Mouse (Mus musculus): ENCODE data around the gene Elmod3. TPM values are rescaled to one million over a fixed set of nuclear protein-coding genes. Genes with fewer than 3 reads are reported as not detected.

Gene Elmod3
- polyA plus RNA-seq, 1 experiment from 2014 or later, result 13.7 TPM

- no peaks in the 10 kb centered on the region for H3K4me1 ChIP-seq
- H3K9me3 ChIP-seq, result no peaks in the 10 kb centered on the region
- no peaks in the 10 kb centered on the region for H3K27me3 ChIP-seq (ENCODE audit: poor library complexity, severe bottlenecking)
- peaks cover 58% of the 10 kb centered on the region for H3K36me3 ChIP-seq (replicated peaks)
- WGBS, result 91% methylated on average over 7 of the region's 7 CpGs
- no peak for DNase-seq (ENCODE audit: extremely low spot score, low spot score)
- H3K4me3 ChIP-seq, result no peak overlapping the region
- H3K27ac ChIP-seq, result no peak overlapping the region
Observed at GRCm38 (mm10) chr6:72626391-72626790, 28.2 kb upstream of the Elmod3 start.

GRCm38 (mm10) chr6:72623661-72624402 is 25.6 kb upstream of the Elmod3 start:
- peaks cover 32% of the 10 kb centered on the region for H3K36me3 ChIP-seq (replicated peaks)
- no peaks in the 10 kb centered on the region for H3K27me3 ChIP-seq (ENCODE audit: poor library complexity, severe bottlenecking)
- H3K4me1 ChIP-seq, result no peaks in the 10 kb centered on the region
- no peak for DNase-seq (ENCODE audit: extremely low spot score, low spot score)
- H3K4me3 ChIP-seq, result no peak overlapping the region
- H3K9me3 ChIP-seq, result no peaks in the 10 kb centered on the region
- H3K27ac ChIP-seq, result no peak overlapping the region
- 88% methylated on average over 8 of the region's 8 CpGs for WGBS

- no peak for DNase-seq (ENCODE audit: extremely low spot score, low spot score)
- WGBS, result 43% methylated on average over 3 of the region's 3 CpGs
- H3K27ac ChIP-seq, result no peak overlapping the region
- no peaks in the 10 kb centered on the region for H3K4me1 ChIP-seq
- H3K36me3 ChIP-seq (replicated peaks), result peaks cover 23% of the 10 kb centered on the region
- no peak overlapping the region for H3K4me3 ChIP-seq
- H3K9me3 ChIP-seq, result no peaks in the 10 kb centered on the region
- no peaks in the 10 kb centered on the region for H3K27me3 ChIP-seq (ENCODE audit: poor library complexity, severe bottlenecking)
Observed at GRCm38 (mm10) chr6:72622917-72623316, 24.7 kb upstream of the Elmod3 start.

- 87% methylated on average over 5 of the region's 5 CpGs for WGBS
- peaks cover 10% of the 10 kb centered on the region for H3K4me1 ChIP-seq
- H3K27ac ChIP-seq, result no peak overlapping the region
- H3K27me3 ChIP-seq (ENCODE audit: poor library complexity, severe bottlenecking), result no peaks in the 10 kb centered on the region
- no peaks in the 10 kb centered on the region for H3K9me3 ChIP-seq
- H3K36me3 ChIP-seq (replicated peaks), result peaks cover 3% of the 10 kb centered on the region; the same call in 1 of the 2 replicates
- no peak overlapping the region for H3K4me3 ChIP-seq
- DNase-seq (ENCODE audit: extremely low spot score, low spot score), result no peak
Observed at GRCm38 (mm10) chr6:72620920-72621319, 22.7 kb upstream of the Elmod3 start.

- Histone ChIP-seq H3K27ac (no peak overlapping the region), H3K36me3 (replicated peaks) (no peaks in the 10 kb centered on the region), H3K9me3 (no peaks in the 10 kb centered on the region), H3K4me1 (peaks cover 20% of the 10 kb centered on the region), H3K4me3 (no peak overlapping the region), H3K27me3 (ENCODE audit: poor library complexity, severe bottlenecking) (no peaks in the 10 kb centered on the region)
- no peak for DNase-seq (ENCODE audit: extremely low spot score, low spot score)
- 74% methylated on average over 12 of the region's 12 CpGs for whole genome bisulfite sequencing
Observed at GRCm38 (mm10) chr6:72619734-72620532, 21.7 kb upstream of the Elmod3 start.

- Histone ChIP-seq H3K27ac (peak within 1 kb of the TSS; percentile 91), H3K36me3 (replicated peaks) (peaks cover 21% of the 10 kb centered on the region), H3K27me3 (ENCODE audit: poor library complexity, severe bottlenecking) (no peaks in the 10 kb centered on the region), H3K9me3 (no peaks in the 10 kb centered on the region), H3K4me3 (peak within 1 kb of the TSS; percentile 85), H3K4me1 (peaks cover 30% of the 10 kb centered on the region)
- under 1% methylated on average over 41 of the region's 41 CpGs for WGBS
- peak; percentile 93 for DNase-seq (ENCODE audit: extremely low spot score, low spot score)
Observed at GRCm38 (mm10) chr6:72616643-72617288, 18.6 kb upstream of the Elmod3 start, which contains the start of gene Tgoln1. Tgoln1 (minus strand) TSS chr6:72617000.

GRCm38 (mm10) chr6:72615561-72616375 is 17.6 kb upstream of the Elmod3 start:
- Histone ChIP-seq H3K9me3 (no peaks in the 10 kb centered on the region), H3K27me3 (ENCODE audit: poor library complexity, severe bottlenecking) (no peaks in the 10 kb centered on the region), H3K36me3 (replicated peaks) (peaks cover 31% of the 10 kb centered on the region), H3K4me1 (peaks cover 30% of the 10 kb centered on the region), H3K27ac (peak overlapping the region; percentile 91), H3K4me3 (peak overlapping the region; percentile 85)
- 32% methylated on average over 25 of the region's 25 CpGs for WGBS
- DNase-seq (ENCODE audit: extremely low spot score, low spot score), result no peak

GRCm38 (mm10) chr6:72615151-72615550 is 16.9 kb upstream of the Elmod3 start:
- peaks cover 38% of the 10 kb centered on the region for H3K36me3 ChIP-seq (replicated peaks)
- no peak overlapping the region for H3K27ac ChIP-seq
- peak overlapping the region; percentile 85 for H3K4me3 ChIP-seq
- H3K4me1 ChIP-seq, result peaks cover 30% of the 10 kb centered on the region
- no peaks in the 10 kb centered on the region for H3K9me3 ChIP-seq
- no peaks in the 10 kb centered on the region for H3K27me3 ChIP-seq (ENCODE audit: poor library complexity, severe bottlenecking)
- DNase-seq (ENCODE audit: extremely low spot score, low spot score), result no peak
- WGBS, result 80% methylated on average over 2 of the region's 2 CpGs

GRCm38 (mm10) chr6:72610261-72610660 is 12.0 kb upstream of the Elmod3 start:
- H3K4me1 ChIP-seq, result peaks cover 13% of the 10 kb centered on the region
- H3K4me3 ChIP-seq, result no peak overlapping the region
- H3K36me3 ChIP-seq (replicated peaks), result peaks cover 76% of the 10 kb centered on the region
- H3K27me3 ChIP-seq (ENCODE audit: poor library complexity, severe bottlenecking), result no peaks in the 10 kb centered on the region
- 88% methylated on average over 4 of the region's 4 CpGs for WGBS
- H3K9me3 ChIP-seq, result no peaks in the 10 kb centered on the region
- H3K27ac ChIP-seq, result no peak overlapping the region
- no peak for DNase-seq (ENCODE audit: extremely low spot score, low spot score)

- Histone ChIP-seq H3K4me3 (no peak overlapping the region), H3K36me3 (replicated peaks) (peaks cover 86% of the 10 kb centered on the region), H3K27ac (no peak overlapping the region), H3K27me3 (ENCODE audit: poor library complexity, severe bottlenecking) (no peaks in the 10 kb centered on the region), H3K4me1 (no peaks in the 10 kb centered on the region), H3K9me3 (no peaks in the 10 kb centered on the region)
- DNase-seq (ENCODE audit: extremely low spot score, low spot score), result no peak
- WGBS, result 89% methylated on average over 4 of the region's 4 CpGs
Observed at GRCm38 (mm10) chr6:72608662-72609184, 10.5 kb upstream of the Elmod3 start.

GRCm38 (mm10) chr6:72607676-72608075 is 9.5 kb upstream of the Elmod3 start:
- Histone ChIP-seq H3K9me3 (no peaks in the 10 kb centered on the region), H3K36me3 (replicated peaks) (peaks cover 80% of the 10 kb centered on the region), H3K4me1 (no peaks in the 10 kb centered on the region), H3K27ac (no peak overlapping the region), H3K4me3 (no peak overlapping the region), H3K27me3 (ENCODE audit: poor library complexity, severe bottlenecking) (no peaks in the 10 kb centered on the region)
- no peak for DNase-seq (ENCODE audit: extremely low spot score, low spot score)
- WGBS, result 93% methylated on average over 5 of the region's 5 CpGs

- DNase-seq (ENCODE audit: extremely low spot score, low spot score), result no peak
- Histone ChIP-seq H3K27ac (no peak overlapping the region), H3K4me1 (no peaks in the 10 kb centered on the region), H3K36me3 (replicated peaks) (peaks cover 76% of the 10 kb centered on the region), H3K27me3 (ENCODE audit: poor library complexity, severe bottlenecking) (no peaks in the 10 kb centered on the region), H3K9me3 (no peaks in the 10 kb centered on the region), H3K4me3 (no peak overlapping the region)
- 88% methylated on average over 4 of the region's 4 CpGs for WGBS
Observed at GRCm38 (mm10) chr6:72607060-72607459, 8.8 kb upstream of the Elmod3 start.

All from forebrain, embryonic 10.5 days (tissue).